Mouse (Mus musculus) adrenal gland, adult 2 months (tissue): ENCODE results near the gene Gm5157. TPM values are rescaled to one million over a fixed set of nuclear protein-coding genes. Genes with fewer than 3 reads are reported as not detected.
"Not testable (repeated sequence)": the region's sequence is repeated elsewhere in the genome, so short reads cannot be mapped to it uniquely, and the experiment has no call there.

ENCODE experiments used
- DNase-seq: peaks from one replicate; pipeline ENCODE4 v3.0.0; 2021
- long read RNA-seq: library from polyadenylated mRNA; stranded (forward); transcript quantifications from one replicate; pipeline ENCODE4 v2.0.0, GENCODE M21; 2021
- polyA plus RNA-seq: library from polyadenylated mRNA; depleted of rRNA; stranded (reverse); fragments of >200 nt; gene quantifications from 2 replicates; pipeline ENCODE4 v1.2.3, GENCODE M21; 2012; rRNA removed
- total RNA-seq, 2 experiments: library from RNA; stranded (reverse); gene quantifications; 2 replicates each; pipeline ENCODE4 v1.2.3; 2021

Gm5157 gene
- total RNA-seq (not detected), polyA plus RNA-seq (not detected in 2 replicates)
- long read RNA-seq: 0 reads

DNA sequence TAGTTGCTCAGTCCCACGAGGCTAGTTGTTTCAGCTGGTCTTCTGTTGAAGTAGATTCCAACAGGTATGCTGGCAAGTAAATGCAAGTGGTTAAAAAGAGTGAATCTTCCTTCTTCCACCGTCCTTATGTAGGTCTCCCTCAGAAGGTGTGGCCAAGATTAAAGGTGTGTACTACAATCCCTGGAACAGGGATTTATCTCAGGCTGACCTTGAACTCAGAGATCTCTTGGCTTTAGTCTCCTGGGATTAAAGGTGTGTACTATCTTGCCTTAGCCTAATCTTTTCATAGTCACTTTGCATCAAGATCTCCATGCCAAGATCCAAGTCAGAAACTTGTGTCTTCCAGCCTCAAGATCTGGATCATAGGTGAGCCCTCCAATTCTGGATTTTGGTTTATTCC is at the start of gene Gm5157:
Gm5157 (minus strand) TSS at position 101 of the 400 bp plus-strand sequence.
- not testable (repeated sequence) for DNase-seq

DNA sequence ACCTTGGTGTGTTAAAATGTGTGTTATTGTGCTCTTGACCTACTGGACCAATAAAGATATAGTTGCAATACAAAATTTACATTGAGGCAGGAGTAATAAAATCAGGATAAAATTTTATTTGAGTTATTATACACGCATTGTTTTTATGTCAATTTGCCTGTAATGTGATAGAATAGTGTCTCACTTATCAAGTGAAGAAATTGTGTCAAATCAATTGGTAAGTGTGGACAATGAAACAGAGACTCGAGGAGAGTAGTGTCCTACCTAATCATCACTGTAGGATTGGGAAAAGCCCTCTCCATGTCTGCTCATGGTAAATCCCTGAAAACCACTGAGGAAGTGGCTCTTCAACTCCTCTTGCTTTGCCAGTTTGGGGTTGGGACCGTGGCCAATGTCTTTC is 28.3 kb downstream of the Gm5157 start, which contains the start of gene Vmn1r123:
Vmn1r123 (plus strand) TSS at position 301 of the 400 bp plus-strand sequence.
- not testable (repeated sequence) for DNase-seq

Other genes with a start within 250 kb of the Gm5157 start
- not detected for gene Vmn1r119, start 178.0 kb downstream of the Gm5157 start, total RNA-seq
- not detected in 2 replicates for gene Vmn1r119, start 178.0 kb downstream of the Gm5157 start, polyA plus RNA-seq
- not detected for gene Vmn1r120, start 136.6 kb downstream of the Gm5157 start, total RNA-seq
- not detected in 2 replicates for gene Vmn1r120, start 136.6 kb downstream of the Gm5157 start, polyA plus RNA-seq
- gene Vmn1r121, start 91.9 kb downstream of the Gm5157 start, total RNA-seq: not detected
- not detected in 2 replicates for gene Vmn1r121, start 91.9 kb downstream of the Gm5157 start, polyA plus RNA-seq
- gene Vmn1r122, start 56.3 kb downstream of the Gm5157 start, total RNA-seq: not detected
- not detected in 2 replicates for gene Vmn1r122, start 56.3 kb downstream of the Gm5157 start, polyA plus RNA-seq
- gene Vmn1r123, start 28.2 kb downstream of the Gm5157 start, total RNA-seq: not detected
- not detected in 2 replicates for gene Vmn1r123, start 28.2 kb downstream of the Gm5157 start, polyA plus RNA-seq
- gene Vmn1r124, start 70.2 kb upstream of the Gm5157 start, total RNA-seq: not detected
- not detected in 2 replicates for gene Vmn1r124, start 70.2 kb upstream of the Gm5157 start, polyA plus RNA-seq
- gene Vmn1r125, start 81.8 kb upstream of the Gm5157 start, total RNA-seq: not detected
- not detected in 2 replicates for gene Vmn1r125, start 81.8 kb upstream of the Gm5157 start, polyA plus RNA-seq
- gene Vmn1r126, start 111.0 kb upstream of the Gm5157 start, total RNA-seq: not detected
- gene Vmn1r126, start 111.0 kb upstream of the Gm5157 start, polyA plus RNA-seq: not detected in 2 replicates
- not detected for gene Vmn1r127, start 129.4 kb upstream of the Gm5157 start, total RNA-seq
- gene Vmn1r127, start 129.4 kb upstream of the Gm5157 start, polyA plus RNA-seq: not detected in 2 replicates
- not detected for gene Vmn1r128, start 158.9 kb upstream of the Gm5157 start, total RNA-seq
- gene Vmn1r128, start 158.9 kb upstream of the Gm5157 start, polyA plus RNA-seq: not detected in 2 replicates
- gene Vmn1r129, start 170.9 kb upstream of the Gm5157 start, total RNA-seq: not detected
- gene Vmn1r129, start 170.9 kb upstream of the Gm5157 start, polyA plus RNA-seq: not detected in 2 replicates
- not detected for gene Gm6882, start 242.3 kb upstream of the Gm5157 start, total RNA-seq
- gene Gm6882, start 242.3 kb upstream of the Gm5157 start, polyA plus RNA-seq: not detected in 2 replicates